Mouse (Mus musculus) midbrain, embryonic 15.5 days (tissue): ENCODE measurements around the gene Angptl2. TPM values are rescaled to one million over a fixed set of nuclear protein-coding genes. Genes with fewer than 3 reads are reported as not detected.

Experiments
- ATAC-seq: fragments of 200-750 bp; cut with Nextera tagmentation; replicated peaks from 2 replicates; pipeline ENCODE4 v1.8.0; 2017; ENCODE audit warnings: moderate TSS enrichment
- H3K27ac ChIP-seq: fragments of 300-500 bp; sonication (generic); 2 replicates; pipeline ENCODE4 v1.5.1; 2015; ENCODE audit warnings: mild to moderate bottlenecking, inconsistent platforms
- H3K27me3 ChIP-seq: fragments of 300-500 bp; sonication (generic); replicated peaks from 2 replicates; pipeline ENCODE4 v1.6.1; 2015; ENCODE audit warnings: inconsistent platforms
- H3K36me3 ChIP-seq: fragments of 300-500 bp; sonication (generic); replicated peaks from 2 replicates; pipeline ENCODE4 v1.6.1; 2015; ENCODE audit warnings: inconsistent platforms
- H3K4me1 ChIP-seq: fragments of 300-500 bp; sonication (generic); 2 replicates; pipeline ENCODE4 v1.6.1; 2015; ENCODE audit warnings: inconsistent platforms
- H3K4me2 ChIP-seq: fragments of 300-500 bp; sonication (generic); 2 replicates; pipeline ENCODE4 v1.6.1; 2015; ENCODE audit warnings: inconsistent platforms, mild to moderate bottlenecking, moderate library complexity
- H3K4me3 ChIP-seq: fragments of 300-500 bp; sonication (generic); 2 replicates; pipeline ENCODE4 v1.5.1; 2015; ENCODE audit warnings: mild to moderate bottlenecking, inconsistent platforms
- H3K9ac ChIP-seq: fragments of 300-500 bp; sonication (generic); 2 replicates; pipeline ENCODE4 v1.6.1; 2015; ENCODE audit warnings: mild to moderate bottlenecking, inconsistent platforms
- H3K9me3 ChIP-seq: fragments of 300-500 bp; sonication (generic); 2 replicates; pipeline ENCODE4 v1.6.1; 2016; ENCODE audit warnings: inconsistent platforms
- WGBS: fragments of 180-500 bp; shearing (Covaris S2); methylation state at CpG from one replicate; pipeline ENCODE4 v1.1.7; 2015; ENCODE audit warnings: mixed read lengths; 5-methylcytosine and 5-hydroxymethylcytosine counted together
- polyA plus RNA-seq: library from polyadenylated mRNA; unstranded; fragments of >200 nt; fragmentation: Nextera tagmentation; extraction: Ambion mirVana; gene quantifications from 2 replicates; pipeline ENCODE4 v1.2.1, GENCODE M21; 2015

Angptl2 gene
- polyA plus RNA-seq, 1 experiment from 2014 or later: 16.2 TPM

DNA sequence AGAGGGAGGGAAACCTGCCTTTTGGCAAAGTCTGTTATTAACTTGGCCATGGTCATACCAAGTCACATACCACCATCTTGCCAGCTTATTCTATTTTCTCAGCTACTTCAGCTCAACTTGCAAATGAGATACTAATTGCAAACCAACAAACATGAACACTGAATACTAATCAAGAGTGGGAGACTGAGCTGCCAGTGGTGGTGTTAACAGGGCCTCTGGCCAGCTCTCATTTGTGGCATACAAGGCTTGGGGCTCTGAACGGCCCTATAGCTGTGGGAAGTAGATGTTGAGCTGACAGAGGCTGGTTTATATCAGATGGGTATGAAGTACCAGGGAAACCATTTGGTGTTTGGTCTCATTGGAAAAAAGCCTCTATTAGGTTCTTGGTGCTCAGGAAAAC lies 51.2 kb downstream of the Angptl2 start:
- ATAC-seq: no peak
- no peaks in the 10 kb centered on the region for H3K36me3 ChIP-seq
- no peak overlapping the region for H3K4me2 ChIP-seq
- H3K4me3 ChIP-seq: no peak overlapping the region
- H3K9ac ChIP-seq: no peak overlapping the region
- 63% methylated on average over 1 of the region's 1 CpGs for WGBS
- no peak overlapping the region for H3K27ac ChIP-seq
- H3K27me3 ChIP-seq: no peaks in the 10 kb centered on the region
- H3K4me1 ChIP-seq: peaks cover 6% of the 10 kb centered on the region; the same call in 1 of the 2 replicates
- no peaks in the 10 kb centered on the region for H3K9me3 ChIP-seq

- Histone ChIP-seq H3K4me2 (no peak overlapping the region), H3K27ac (no peak overlapping the region), H3K27me3 (no peaks in the 10 kb centered on the region), H3K9ac (no peak overlapping the region), H3K4me1 (peaks cover 6% of the 10 kb centered on the region; the same call in 1 of the 2 replicates), H3K9me3 (no peaks in the 10 kb centered on the region), H3K4me3 (no peak overlapping the region), H3K36me3 (peaks cover 4% of the 10 kb centered on the region; the same call in 1 of the 2 replicates)
- ATAC-seq: no peak
- 88% methylated on average over 6 of the region's 6 CpGs for WGBS
Measured at GRCm38 (mm10) chr2:33268384-33269131, 52.7 kb downstream of the Angptl2 start.

GRCm38 (mm10) chr2:33269132-33269493 lies 53.2 kb downstream of the Angptl2 start:
- 84% methylated on average over 2 of the region's 2 CpGs for WGBS
- no peak overlapping the region for H3K27ac ChIP-seq

GRCm38 (mm10) chr2:33270569-33270968 lies 54.7 kb downstream of the Angptl2 start:
- no peaks in the 10 kb centered on the region for H3K27me3 ChIP-seq
- no peak overlapping the region for H3K4me2 ChIP-seq
- H3K9me3 ChIP-seq: no peaks in the 10 kb centered on the region
- no peak overlapping the region for H3K27ac ChIP-seq
- 92% methylated on average over 2 of the region's 2 CpGs for WGBS
- H3K4me3 ChIP-seq: no peak overlapping the region
- no peak overlapping the region for H3K9ac ChIP-seq
- H3K4me1 ChIP-seq: peaks cover 6% of the 10 kb centered on the region; the same call in 1 of the 2 replicates
- H3K36me3 ChIP-seq: peaks cover 4% of the 10 kb centered on the region; the same call in 1 of the 2 replicates
- ATAC-seq: no peak

More at GRCm38 (mm10) chr2:33269132-33269493, 53.2 kb downstream of the Angptl2 start:
- no peak for ATAC-seq
- Histone ChIP-seq H3K9ac (no peak overlapping the region), H3K27me3 (no peaks in the 10 kb centered on the region), H3K36me3 (peaks cover 4% of the 10 kb centered on the region; the same call in 1 of the 2 replicates), H3K4me3 (no peak overlapping the region), H3K9me3 (no peaks in the 10 kb centered on the region), H3K4me1 (peaks cover 6% of the 10 kb centered on the region; the same call in 1 of the 2 replicates), H3K4me2 (no peak overlapping the region)

DNA sequence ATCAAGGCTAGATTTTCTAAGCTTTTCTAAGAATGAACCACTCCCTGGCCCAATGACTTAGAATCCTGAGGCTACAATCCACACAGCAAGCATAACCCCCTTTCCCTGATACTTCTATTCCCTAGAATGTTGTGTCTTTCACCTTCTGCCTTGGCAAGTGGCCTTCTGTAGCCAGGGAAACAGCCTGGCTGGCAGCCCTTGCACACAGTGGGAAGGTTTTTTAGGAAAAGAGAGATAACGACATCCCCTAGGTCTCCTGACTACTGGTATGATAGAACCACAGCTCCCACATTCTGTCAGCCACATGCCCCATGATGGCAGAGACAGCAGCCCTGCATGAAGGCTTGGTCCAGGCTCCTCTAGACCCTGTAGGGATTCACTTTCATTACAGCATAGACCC lies 55.6 kb downstream of the Angptl2 start:
- Histone ChIP-seq H3K9me3 (no peaks in the 10 kb centered on the region), H3K27me3 (no peaks in the 10 kb centered on the region), H3K4me1 (peaks cover 6% of the 10 kb centered on the region; the same call in 1 of the 2 replicates), H3K4me3 (no peak overlapping the region), H3K27ac (no peak overlapping the region), H3K36me3 (peaks cover 4% of the 10 kb centered on the region; the same call in 1 of the 2 replicates), H3K9ac (no peak overlapping the region), H3K4me2 (no peak overlapping the region)
- WGBS: 61% methylated on average over 1 of the region's 1 CpGs
- ATAC-seq: no peak

- no peak for ATAC-seq
- Histone ChIP-seq H3K4me1 (0 out of 2 replicates have a peak, but pooled peaks cover 2% of the 10 kb centered on the region), H3K9ac (no peak overlapping the region), H3K9me3 (no peaks in the 10 kb centered on the region), H3K27ac (no peak overlapping the region), H3K27me3 (no peaks in the 10 kb centered on the region), H3K4me2 (no peak overlapping the region), H3K36me3 (peaks cover 4% of the 10 kb centered on the region; the same call in 1 of the 2 replicates), H3K4me3 (no peak overlapping the region)
- 79% methylated on average over 4 of the region's 4 CpGs for WGBS
Measured at GRCm38 (mm10) chr2:33272665-33273439, 57.0 kb downstream of the Angptl2 start.

- Histone ChIP-seq H3K4me3 (no peak overlapping the region), H3K9ac (no peak overlapping the region), H3K27me3 (no peaks in the 10 kb centered on the region), H3K9me3 (no peaks in the 10 kb centered on the region), H3K4me1 (no peaks in the 10 kb centered on the region), H3K4me2 (no peak overlapping the region), H3K36me3 (peaks cover 4% of the 10 kb centered on the region; the same call in 1 of the 2 replicates), H3K27ac (no peak overlapping the region)
- ATAC-seq: no peak
- WGBS: 84% methylated on average over 12 of the region's 12 CpGs
Measured at GRCm38 (mm10) chr2:33274719-33275490, 59.0 kb downstream of the Angptl2 start.

GRCm38 (mm10) chr2:33279758-33280157 lies 63.9 kb downstream of the Angptl2 start:
- no peaks in the 10 kb centered on the region for H3K4me1 ChIP-seq
- no peak for ATAC-seq
- H3K27me3 ChIP-seq: no peaks in the 10 kb centered on the region
- WGBS: 89% methylated on average over 10 of the region's 10 CpGs
- H3K9ac ChIP-seq: no peak overlapping the region
- no peak overlapping the region for H3K27ac ChIP-seq
- H3K4me2 ChIP-seq: no peak overlapping the region
- H3K9me3 ChIP-seq: no peaks in the 10 kb centered on the region
- H3K4me3 ChIP-seq: no peak overlapping the region
- H3K36me3 ChIP-seq: 0 out of 2 replicates have a peak, but pooled peaks cover 6% of the 10 kb centered on the region

DNA sequence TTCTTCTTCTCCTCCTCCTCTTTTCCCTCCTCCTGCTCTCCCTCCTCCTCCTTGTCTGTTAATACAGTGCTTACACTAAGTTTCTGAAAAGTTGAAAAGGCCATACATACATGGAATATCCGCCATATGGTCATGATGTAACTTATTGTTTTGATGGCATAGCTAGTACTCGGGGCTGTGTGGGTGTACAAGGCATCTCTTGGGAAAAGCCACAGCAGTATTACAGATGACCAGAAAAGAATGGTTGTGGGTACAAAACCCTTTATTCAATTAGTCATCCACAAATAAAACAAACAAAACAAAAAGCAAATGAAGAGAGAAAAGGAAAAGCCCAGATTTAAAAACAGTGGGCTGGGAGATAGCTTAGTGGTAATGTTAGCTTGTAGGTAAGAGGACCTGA lies 64.7 kb downstream of the Angptl2 start:
- H3K9ac ChIP-seq: no peak overlapping the region
- H3K36me3 ChIP-seq: 0 out of 2 replicates have a peak, but pooled peaks cover 6% of the 10 kb centered on the region
- ATAC-seq: no peak
- H3K4me1 ChIP-seq: no peaks in the 10 kb centered on the region
- WGBS: 82% methylated on average over 2 of the region's 2 CpGs
- H3K4me2 ChIP-seq: no peak overlapping the region
- no peak overlapping the region for H3K27ac ChIP-seq
- no peaks in the 10 kb centered on the region for H3K27me3 ChIP-seq
- H3K4me3 ChIP-seq: no peak overlapping the region
- no peaks in the 10 kb centered on the region for H3K9me3 ChIP-seq

- Histone ChIP-seq H3K36me3 (0 out of 2 replicates have a peak, but pooled peaks cover 6% of the 10 kb centered on the region), H3K27ac (no peak overlapping the region), H3K4me2 (no peak overlapping the region), H3K27me3 (no peaks in the 10 kb centered on the region), H3K9me3 (no peaks in the 10 kb centered on the region), H3K9ac (no peak overlapping the region), H3K4me1 (no peaks in the 10 kb centered on the region), H3K4me3 (no peak overlapping the region)
- WGBS: 88% methylated on average over 5 of the region's 5 CpGs
- no peak for ATAC-seq
Measured at GRCm38 (mm10) chr2:33281807-33282206, 65.9 kb downstream of the Angptl2 start.

DNA sequence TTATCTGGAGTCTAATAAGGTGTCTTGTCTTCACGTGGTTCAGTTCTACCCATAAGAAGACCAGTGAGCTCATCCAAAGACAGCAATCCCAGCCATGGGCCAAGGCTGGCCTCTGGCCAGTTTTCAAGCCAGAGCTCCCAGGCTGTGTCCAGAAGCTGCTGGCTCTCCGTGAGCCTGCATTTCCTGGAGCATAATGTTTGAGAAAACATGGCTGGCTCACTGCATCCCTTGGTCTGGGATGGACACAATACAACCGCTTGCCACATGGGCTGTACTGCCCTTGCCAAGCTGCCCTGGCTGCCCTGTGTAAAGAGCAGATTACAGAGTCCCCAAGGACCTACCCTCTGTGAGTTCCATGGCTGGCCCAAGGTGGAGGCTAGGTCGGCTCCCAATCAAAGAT lies 67.0 kb downstream of the Angptl2 start:
- Histone ChIP-seq H3K4me3 (no peak overlapping the region), H3K9me3 (peaks cover 6% of the 10 kb centered on the region; the same call in 1 of the 2 replicates), H3K36me3 (peaks cover 12% of the 10 kb centered on the region; the same call in 1 of the 2 replicates), H3K27me3 (no peaks in the 10 kb centered on the region), H3K4me1 (no peaks in the 10 kb centered on the region), H3K4me2 (no peak overlapping the region), H3K9ac (no peak overlapping the region), H3K27ac (no peak overlapping the region)
- WGBS: 72% methylated on average over 4 of the region's 4 CpGs
- ATAC-seq: 0 out of 2 replicates have a peak, but pooled peaks have one; percentile 39

- Histone ChIP-seq H3K9ac (no peak overlapping the region), H3K4me3 (no peak overlapping the region), H3K9me3 (peaks cover 8% of the 10 kb centered on the region; the same call in 1 of the 2 replicates), H3K27me3 (no peaks in the 10 kb centered on the region), H3K36me3 (peaks cover 18% of the 10 kb centered on the region; the same call in 1 of the 2 replicates), H3K27ac (no peak overlapping the region), H3K4me1 (no peaks in the 10 kb centered on the region), H3K4me2 (no peak overlapping the region)
- ATAC-seq: no peak
- 86% methylated on average over 2 of the region's 2 CpGs for WGBS
Measured at GRCm38 (mm10) chr2:33283674-33284073, 67.8 kb downstream of the Angptl2 start.
